Mouse (Mus musculus) heart, embryonic 13.5 days (tissue): ENCODE data around the gene Slc38a3. TPM values are rescaled to one million over a fixed set of nuclear protein-coding genes. Genes with fewer than 3 reads are reported as not detected.

Experiments used
- ATAC-seq: fragments of 200-750 bp; cut with Nextera tagmentation; 2 replicates; pipeline ENCODE4 v1.8.0; 2017; ENCODE audit warnings: moderate TSS enrichment; ENCODE audit not compliant: insufficient number of reproducible peaks, low FRiP score, low TSS enrichment; ENCODE audit errors: extremely low read depth
- H3K27ac ChIP-seq: fragments of 300-500 bp; sonication (generic); replicated peaks from 2 replicates; pipeline ENCODE4 v1.5.1; 2015; ENCODE audit warnings: moderate library complexity, mild to moderate bottlenecking, inconsistent platforms
- H3K27me3 ChIP-seq: fragments of 300-500 bp; sonication (generic); replicated peaks from 2 replicates; pipeline ENCODE4 v1.6.1; 2015; ENCODE audit warnings: mild to moderate bottlenecking, inconsistent platforms
- H3K36me3 ChIP-seq: fragments of 300-500 bp; sonication (generic); 2 replicates; pipeline ENCODE4 v1.6.1; 2015; ENCODE audit warnings: mild to moderate bottlenecking, inconsistent platforms
- H3K4me1 ChIP-seq: fragments of 300-500 bp; sonication (generic); 2 replicates; pipeline ENCODE4 v1.6.1; 2015; ENCODE audit warnings: inconsistent platforms
- H3K4me2 ChIP-seq: fragments of 300-500 bp; sonication (generic); 2 replicates; pipeline ENCODE4 v1.6.1; 2015; ENCODE audit warnings: inconsistent platforms, mild to moderate bottlenecking, moderate library complexity
- H3K4me3 ChIP-seq: fragments of 300-500 bp; sonication (generic); 2 replicates; pipeline ENCODE4 v1.5.1; 2015; ENCODE audit warnings: moderate library complexity, mild to moderate bottlenecking, inconsistent platforms
- H3K9ac ChIP-seq: fragments of 300-500 bp; sonication (generic); 2 replicates; pipeline ENCODE4 v1.6.1; 2015; ENCODE audit warnings: inconsistent platforms, mild to moderate bottlenecking, moderate library complexity
- H3K9me3 ChIP-seq: fragments of 300-500 bp; sonication (generic); 2 replicates; pipeline ENCODE4 v1.6.1; 2016; ENCODE audit warnings: inconsistent platforms
- WGBS: fragments of 180-500 bp; shearing (Covaris S2); methylation state at CpG from one replicate; pipeline ENCODE4 v1.1.7; 2015; ENCODE audit warnings: mixed read lengths; 5-methylcytosine and 5-hydroxymethylcytosine counted together
- polyA plus RNA-seq: library from polyadenylated mRNA; unstranded; fragments of >200 nt; fragmentation: Nextera tagmentation; extraction: Ambion mirVana; gene quantifications from 2 replicates; pipeline ENCODE4 v1.2.1, GENCODE M21; 2015

The Slc38a3 gene
- polyA plus RNA-seq, 1 experiment from 2014 or later: 2.8 TPM

DNA sequence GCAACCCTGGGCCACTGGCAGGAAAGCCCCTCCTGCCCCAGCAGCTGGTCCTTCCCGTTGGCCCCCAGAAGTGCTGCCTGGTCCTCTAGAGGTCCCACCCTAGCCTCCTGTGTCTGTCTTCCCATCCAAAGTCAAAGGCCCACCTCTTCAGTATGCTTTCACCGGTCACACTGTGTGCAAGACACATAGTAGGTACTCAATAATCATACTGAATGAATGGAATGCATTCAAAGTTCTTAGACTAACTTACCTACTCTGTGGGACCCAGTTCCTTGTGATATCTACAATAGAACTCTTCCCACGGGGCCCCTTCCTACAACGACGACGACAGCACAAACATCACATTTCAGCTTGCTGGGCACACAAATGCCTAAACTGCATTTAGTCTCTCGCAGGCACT is 4.0 kb downstream of the Slc38a3 start:
- peaks cover 52% of the 10 kb centered on the region for H3K27me3 ChIP-seq
- H3K4me1 ChIP-seq: peaks cover 44% of the 10 kb centered on the region
- WGBS: 78% methylated on average over 7 of the region's 7 CpGs
- H3K27ac ChIP-seq: no peak overlapping the region
- ATAC-seq: no peak
- H3K4me3 ChIP-seq: no peak overlapping the region
- no peaks in the 10 kb centered on the region for H3K9me3 ChIP-seq
- no peak overlapping the region for H3K9ac ChIP-seq
- H3K4me2 ChIP-seq: no peak overlapping the region
- H3K36me3 ChIP-seq: no peaks in the 10 kb centered on the region

DNA sequence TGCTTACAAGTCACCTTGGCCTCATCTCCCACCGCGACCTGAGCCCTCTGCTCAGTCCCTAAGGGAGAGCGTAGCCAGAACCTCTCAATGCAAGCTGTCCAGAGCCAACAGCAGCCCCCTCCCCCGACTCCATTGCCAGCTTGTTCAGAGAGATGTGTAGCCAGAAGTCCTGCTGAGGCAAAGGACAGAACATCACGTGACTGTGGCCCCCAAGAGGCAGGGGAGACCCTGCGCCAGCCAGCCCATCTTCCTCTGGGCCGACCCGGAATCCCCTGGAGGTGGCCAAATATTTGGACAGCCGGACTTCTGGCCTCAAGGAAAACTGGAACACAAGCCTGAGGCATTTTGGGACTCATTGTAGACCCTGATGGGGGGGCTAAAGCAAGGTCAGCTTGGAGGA is 5.8 kb downstream of the Slc38a3 start:
- Histone ChIP-seq H3K27me3 (peaks cover 49% of the 10 kb centered on the region), H3K9ac (no peak overlapping the region; the same call in 1 of the 2 replicates), H3K4me2 (no peak overlapping the region), H3K9me3 (no peaks in the 10 kb centered on the region), H3K27ac (no peak overlapping the region), H3K36me3 (no peaks in the 10 kb centered on the region), H3K4me3 (no peak overlapping the region), H3K4me1 (peaks cover 28% of the 10 kb centered on the region)
- ATAC-seq: no peak
- WGBS: 66% methylated on average over 9 of the region's 9 CpGs

DNA sequence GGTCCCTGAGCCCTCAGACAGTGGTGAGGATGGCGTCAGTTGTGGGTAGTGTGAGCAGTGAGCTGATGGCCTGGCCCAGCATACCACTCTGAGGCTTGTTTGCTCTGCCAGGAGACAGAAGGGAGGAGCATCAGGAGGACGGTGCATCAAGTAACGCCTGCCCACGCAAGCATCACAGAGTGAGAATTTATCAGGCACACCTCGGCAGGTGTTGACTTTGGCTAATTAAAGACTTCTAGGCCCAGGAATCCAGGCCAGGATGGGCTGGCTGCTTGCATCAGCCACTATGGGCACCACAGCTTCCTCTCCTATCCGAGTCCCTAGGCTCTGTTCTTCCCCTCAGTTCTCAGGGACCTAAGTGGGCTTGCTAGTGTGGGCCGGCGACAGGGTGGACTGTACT is 7.0 kb downstream of the Slc38a3 start:
- Histone ChIP-seq H3K4me1 (peaks cover 16% of the 10 kb centered on the region), H3K27me3 (peaks cover 42% of the 10 kb centered on the region), H3K36me3 (no peaks in the 10 kb centered on the region), H3K9ac (no peak overlapping the region), H3K27ac (no peak overlapping the region), H3K4me3 (no peak overlapping the region), H3K9me3 (no peaks in the 10 kb centered on the region), H3K4me2 (no peak overlapping the region)
- no peak for ATAC-seq
- 63% methylated on average over 8 of the region's 8 CpGs for WGBS

DNA sequence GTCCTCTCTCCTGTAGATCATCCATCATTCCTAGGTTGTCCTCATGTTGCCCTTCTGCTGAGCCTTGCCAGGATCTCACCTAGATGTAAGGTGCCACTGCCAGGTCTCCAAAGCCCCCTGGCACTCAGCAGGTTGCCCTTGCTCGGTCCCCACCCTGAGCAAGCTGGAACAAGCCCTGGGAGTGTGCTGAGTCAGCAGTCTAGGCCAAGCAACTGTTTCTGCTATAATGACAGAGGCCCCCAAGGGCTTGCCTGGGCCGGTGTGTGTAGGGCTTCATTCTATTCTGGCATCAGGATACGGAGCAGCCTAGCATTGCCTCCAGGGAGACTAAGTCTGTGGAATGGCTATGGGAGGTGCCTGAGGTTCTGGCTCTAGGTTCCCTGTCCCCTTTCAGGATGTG is 8.6 kb downstream of the Slc38a3 start:
- Histone ChIP-seq H3K36me3 (no peaks in the 10 kb centered on the region), H3K27me3 (peaks cover 29% of the 10 kb centered on the region), H3K9ac (no peak overlapping the region), H3K4me1 (peaks cover under 1% of the 10 kb centered on the region; the same call in 1 of the 2 replicates), H3K4me3 (no peak overlapping the region), H3K27ac (no peak overlapping the region), H3K9me3 (no peaks in the 10 kb centered on the region), H3K4me2 (no peak overlapping the region)
- ATAC-seq: no peak
- WGBS: 65% methylated on average over 3 of the region's 3 CpGs

DNA sequence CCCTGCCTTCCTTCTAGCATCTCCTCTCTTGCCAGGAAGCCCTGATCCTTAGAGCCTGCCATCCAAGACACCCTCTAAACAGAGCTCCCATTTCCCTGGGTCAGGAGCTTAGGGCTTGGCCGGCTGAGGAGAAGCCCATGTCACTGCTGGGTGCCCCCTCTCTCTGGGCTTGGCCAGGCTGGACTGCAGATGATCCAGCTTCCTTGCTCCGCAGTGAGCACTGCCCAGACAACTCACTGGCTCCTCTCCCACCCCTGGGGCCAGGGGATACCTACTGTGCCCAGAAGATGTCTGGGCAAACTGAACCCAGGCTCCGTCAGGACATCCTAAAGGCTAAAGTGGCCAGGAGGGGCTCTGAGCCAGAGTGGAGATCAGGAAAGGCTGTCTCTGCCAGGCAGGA is 9.4 kb downstream of the Slc38a3 start:
- H3K36me3 ChIP-seq: no peaks in the 10 kb centered on the region
- no peak overlapping the region for H3K9ac ChIP-seq
- peaks cover 22% of the 10 kb centered on the region for H3K27me3 ChIP-seq
- no peak overlapping the region for H3K4me2 ChIP-seq
- no peak overlapping the region for H3K4me3 ChIP-seq
- WGBS: 80% methylated on average over 3 of the region's 3 CpGs
- no peaks in the 10 kb centered on the region for H3K9me3 ChIP-seq
- no peaks in the 10 kb centered on the region for H3K4me1 ChIP-seq
- ATAC-seq: no peak
- no peak overlapping the region for H3K27ac ChIP-seq

DNA sequence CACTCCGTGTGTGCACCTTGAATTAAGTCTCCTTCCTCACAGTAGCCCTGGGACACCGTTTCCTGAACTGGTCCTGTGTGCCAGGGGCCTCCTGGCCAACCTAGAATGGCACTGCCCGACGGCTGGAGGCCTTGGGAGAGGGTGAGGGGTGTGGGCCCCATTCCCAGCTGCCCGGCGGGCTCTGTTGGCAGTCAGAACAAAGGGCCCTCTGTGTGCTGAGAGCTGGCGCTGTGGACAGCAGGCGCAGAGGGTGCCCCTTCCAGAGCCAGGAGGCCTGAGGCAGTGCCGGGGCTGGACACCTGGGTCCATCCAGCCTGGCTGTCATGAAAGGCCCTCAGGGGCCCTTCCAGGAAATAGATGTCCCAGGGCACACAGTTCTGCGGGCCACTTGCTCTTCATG is 9.8 kb downstream of the Slc38a3 start:
- no peak overlapping the region for H3K27ac ChIP-seq
- ATAC-seq: no peak
- no peak overlapping the region for H3K4me2 ChIP-seq
- no peak overlapping the region for H3K9ac ChIP-seq
- H3K4me3 ChIP-seq: no peak overlapping the region
- no peaks in the 10 kb centered on the region for H3K9me3 ChIP-seq
- H3K36me3 ChIP-seq: no peaks in the 10 kb centered on the region
- no peaks in the 10 kb centered on the region for H3K4me1 ChIP-seq
- H3K27me3 ChIP-seq: peaks cover 20% of the 10 kb centered on the region
- 76% methylated on average over 10 of the region's 10 CpGs for WGBS

DNA sequence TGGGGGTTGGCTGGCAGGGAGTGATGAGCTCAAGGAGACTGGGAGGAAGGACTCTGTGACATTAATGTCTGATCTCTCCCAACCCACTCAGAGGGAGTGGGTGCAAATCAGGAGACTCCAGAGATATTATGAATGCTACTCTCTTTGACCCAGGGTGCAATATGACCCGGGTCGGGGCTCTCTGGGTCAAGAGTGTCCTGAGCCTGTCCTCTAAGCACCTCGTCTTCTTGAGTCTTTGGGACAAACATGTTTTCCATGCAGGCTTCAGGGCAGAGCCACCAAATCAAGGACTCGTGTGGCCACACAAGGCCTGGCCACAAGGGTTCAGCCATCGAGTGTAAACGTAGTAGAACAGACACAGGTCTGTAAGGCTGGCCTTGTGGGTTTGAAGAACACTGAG is 11.2 kb downstream of the Slc38a3 start:
- ATAC-seq: no peak
- H3K27ac ChIP-seq: no peak overlapping the region
- H3K4me2 ChIP-seq: no peak overlapping the region
- no peaks in the 10 kb centered on the region for H3K9me3 ChIP-seq
- 76% methylated on average over 6 of the region's 6 CpGs for WGBS
- H3K4me3 ChIP-seq: no peak overlapping the region
- peaks cover 16% of the 10 kb centered on the region for H3K27me3 ChIP-seq
- H3K4me1 ChIP-seq: no peaks in the 10 kb centered on the region
- H3K36me3 ChIP-seq: no peaks in the 10 kb centered on the region
- H3K9ac ChIP-seq: no peak overlapping the region

DNA sequence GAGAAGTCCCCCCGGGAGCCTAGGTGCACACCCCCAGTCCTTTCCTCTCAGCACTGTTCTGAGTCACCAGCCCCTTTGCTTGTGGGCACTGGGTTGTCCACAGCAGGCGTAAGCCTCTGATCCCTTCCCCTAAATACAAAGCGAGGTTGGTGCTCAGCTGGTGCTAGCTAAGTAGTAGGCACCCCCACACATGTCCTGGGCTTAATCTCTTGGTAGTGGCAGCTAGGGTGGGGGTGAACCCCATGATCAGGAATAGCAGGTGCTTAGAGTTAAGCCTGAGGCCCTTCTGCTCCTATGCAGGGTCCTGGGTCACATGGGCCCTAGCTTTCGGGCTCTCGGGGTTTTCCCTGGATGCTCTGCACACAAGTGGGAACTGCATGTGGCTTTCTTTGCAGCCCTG is 12.2 kb downstream of the Slc38a3 start:
- Histone ChIP-seq H3K9ac (no peak overlapping the region), H3K4me1 (no peaks in the 10 kb centered on the region), H3K27me3 (peaks cover 9% of the 10 kb centered on the region), H3K9me3 (no peaks in the 10 kb centered on the region), H3K4me3 (no peak overlapping the region), H3K4me2 (no peak overlapping the region), H3K36me3 (no peaks in the 10 kb centered on the region), H3K27ac (no peak overlapping the region)
- 77% methylated on average over 5 of the region's 5 CpGs for WGBS
- no peak for ATAC-seq

DNA sequence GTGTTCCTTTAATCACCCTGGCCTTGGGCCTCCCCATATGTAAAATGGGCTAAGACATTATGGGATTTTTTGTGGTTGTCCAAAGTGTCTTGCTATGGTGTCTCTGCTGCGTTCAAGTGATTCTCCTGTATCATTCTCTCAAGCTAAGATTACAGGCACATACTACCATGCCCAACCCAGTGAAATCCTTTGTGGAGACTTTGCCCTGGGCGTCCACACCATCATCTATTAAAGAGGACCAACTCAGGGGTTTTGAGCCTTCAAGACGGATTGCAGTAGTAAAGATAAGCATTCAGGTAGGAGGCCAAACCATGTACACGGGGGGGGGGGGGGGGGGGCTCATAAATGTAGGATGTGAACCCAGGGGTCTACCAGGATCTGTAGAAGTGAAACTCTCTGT is 14.7 kb downstream of the Slc38a3 start:
- no peaks in the 10 kb centered on the region for H3K36me3 ChIP-seq
- no peak overlapping the region for H3K27ac ChIP-seq
- H3K4me1 ChIP-seq: peaks cover 15% of the 10 kb centered on the region
- H3K9ac ChIP-seq: no peak overlapping the region
- H3K27me3 ChIP-seq: peaks cover 7% of the 10 kb centered on the region; the same call in 1 of the 2 replicates
- H3K9me3 ChIP-seq: no peaks in the 10 kb centered on the region
- WGBS: 72% methylated on average over 4 of the region's 4 CpGs
- no peak for ATAC-seq
- H3K4me2 ChIP-seq: no peak overlapping the region
- no peak overlapping the region for H3K4me3 ChIP-seq

DNA sequence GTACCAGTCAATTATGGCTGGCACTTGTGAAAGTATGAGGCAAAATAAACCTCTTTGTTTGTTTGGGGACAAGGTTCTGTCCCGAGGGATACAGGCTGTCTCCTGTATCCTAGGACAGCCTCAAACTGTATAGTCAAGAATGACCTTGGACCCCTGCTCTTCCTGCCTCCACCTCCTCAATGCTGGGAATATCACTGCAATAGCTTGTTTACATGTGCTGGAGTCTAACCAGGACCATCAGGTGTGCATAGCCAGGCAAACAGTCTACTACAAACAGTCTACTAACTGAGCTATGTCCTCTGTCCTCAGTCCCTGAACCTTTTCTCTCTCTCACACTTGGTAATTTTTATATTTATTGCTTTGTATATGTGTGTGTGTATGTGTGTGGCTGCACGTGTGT is 15.9 kb downstream of the Slc38a3 start:
- Histone ChIP-seq H3K4me2 (no peak overlapping the region), H3K4me3 (no peak overlapping the region), H3K9ac (no peak overlapping the region), H3K36me3 (no peaks in the 10 kb centered on the region), H3K27me3 (peaks cover 8% of the 10 kb centered on the region; the same call in 1 of the 2 replicates), H3K27ac (no peak overlapping the region), H3K9me3 (no peaks in the 10 kb centered on the region), H3K4me1 (peaks cover 18% of the 10 kb centered on the region)
- no peak for ATAC-seq
- 75% methylated on average over 2 of the region's 2 CpGs for WGBS

DNA sequence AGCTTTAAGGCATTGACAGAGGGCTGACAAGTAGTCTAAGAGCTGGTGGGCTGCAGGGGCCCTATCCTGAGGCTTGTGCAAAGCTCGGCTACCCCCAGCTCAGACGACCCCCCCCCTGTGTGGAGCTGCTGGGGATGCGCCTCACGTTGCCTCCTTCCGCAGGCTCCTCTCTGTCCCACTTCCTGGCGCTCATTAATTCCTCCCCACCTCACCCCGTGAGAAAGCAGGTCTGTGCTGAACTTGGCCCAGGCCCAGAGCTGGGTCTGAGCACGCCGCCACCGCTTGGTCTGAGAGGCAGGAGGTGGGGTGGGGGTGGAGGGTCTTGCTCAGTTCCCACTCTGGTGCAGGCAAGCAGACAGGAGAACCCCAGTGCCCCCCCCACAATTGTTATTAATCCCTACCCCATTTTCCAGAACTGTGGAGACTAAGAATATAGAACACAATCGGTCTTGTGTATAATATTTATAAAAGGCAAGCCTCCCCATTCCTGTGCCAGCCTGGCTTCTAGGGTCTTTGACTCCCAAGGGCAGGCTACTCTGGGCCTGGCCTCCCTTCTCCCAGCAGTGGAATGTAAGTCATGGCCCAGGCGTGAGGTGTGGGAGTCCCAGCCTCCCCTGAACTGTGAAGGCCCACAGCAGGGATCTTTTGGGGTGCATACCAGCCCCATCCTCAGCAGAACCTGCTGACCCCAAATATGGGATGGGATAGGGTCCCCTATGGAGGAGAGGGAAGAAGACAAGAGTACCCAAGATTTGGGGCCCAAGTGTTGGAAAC is 18.4 kb downstream of the Slc38a3 start:
- Histone ChIP-seq H3K4me2 (no peak overlapping the region), H3K9me3 (no peaks in the 10 kb centered on the region), H3K4me3 (no peak overlapping the region), H3K27ac (no peak overlapping the region), H3K36me3 (no peaks in the 10 kb centered on the region), H3K4me1 (peaks cover 18% of the 10 kb centered on the region), H3K9ac (peak overlapping the region; percentile 17; the same call in 1 of the 2 replicates), H3K27me3 (peaks cover 12% of the 10 kb centered on the region; the same call in 1 of the 2 replicates)
- no peak for ATAC-seq
- 20% methylated on average over 12 of the region's 12 CpGs for WGBS

DNA sequence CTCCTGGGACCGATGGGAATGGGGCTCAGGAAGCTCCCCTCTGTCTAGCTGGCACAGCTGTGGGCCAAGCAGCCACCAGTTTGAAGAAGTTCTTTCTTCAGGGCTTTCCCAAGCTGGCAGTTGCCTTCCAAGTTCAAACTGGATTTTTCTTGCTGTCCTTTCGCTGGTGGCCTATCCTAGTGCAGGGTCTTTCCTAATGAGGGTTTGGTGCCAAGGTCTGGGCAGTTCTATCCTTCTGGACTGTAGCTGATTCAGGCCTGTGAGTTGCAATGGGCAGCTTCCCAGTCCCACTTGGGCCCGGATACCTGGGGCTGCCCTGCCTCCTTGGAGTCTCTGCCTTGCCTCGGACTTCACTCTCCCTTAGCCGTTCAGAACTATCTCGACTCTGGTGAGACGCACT is 19.1 kb downstream of the Slc38a3 start:
- H3K9me3 ChIP-seq: no peaks in the 10 kb centered on the region
- no peaks in the 10 kb centered on the region for H3K36me3 ChIP-seq
- ATAC-seq: no peak
- H3K4me1 ChIP-seq: peaks cover 20% of the 10 kb centered on the region
- 71% methylated on average over 7 of the region's 7 CpGs for WGBS
- H3K27ac ChIP-seq: no peak overlapping the region
- peaks cover 11% of the 10 kb centered on the region; the same call in 1 of the 2 replicates for H3K27me3 ChIP-seq
- no peak overlapping the region for H3K4me2 ChIP-seq
- no peak overlapping the region for H3K4me3 ChIP-seq
- H3K9ac ChIP-seq: peak overlapping the region; percentile 17; the same call in 1 of the 2 replicates
